Mouse (Mus musculus) limb, embryonic 12.5 days (tissue): ENCODE measurements around the gene Pgpep1. TPM values are rescaled to one million over a fixed set of nuclear protein-coding genes. Genes with fewer than 3 reads are reported as not detected.

Experiments used
- ATAC-seq: fragments of 200-750 bp; cut with Nextera tagmentation; 2 replicates; pipeline ENCODE4 v1.8.0; 2017; ENCODE audit warnings: low read depth, moderate TSS enrichment; ENCODE audit not compliant: insufficient number of reproducible peaks, insufficient read depth, low FRiP score, low TSS enrichment
- H3K27ac ChIP-seq: fragments of 300-500 bp; sonication (generic); 2 replicates; pipeline ENCODE4 v1.5.1; 2016; ENCODE audit warnings: mild to moderate bottlenecking, moderate library complexity
- H3K27me3 ChIP-seq: fragments of 300-500 bp; sonication (generic); 2 replicates; pipeline ENCODE4 v1.6.1; 2016; ENCODE audit warnings: mild to moderate bottlenecking, moderate library complexity
- H3K36me3 ChIP-seq: fragments of 300-500 bp; sonication (generic); 2 replicates; pipeline ENCODE4 v1.6.1; 2016; ENCODE audit warnings: mild to moderate bottlenecking, moderate library complexity
- H3K4me1 ChIP-seq: fragments of 300-500 bp; sonication (generic); replicated peaks from 2 replicates; pipeline ENCODE4 v1.6.1; 2016
- H3K4me2 ChIP-seq: fragments of 300-500 bp; sonication (generic); 2 replicates; pipeline ENCODE4 v1.6.1; 2016; ENCODE audit warnings: mild to moderate bottlenecking, moderate library complexity
- H3K4me3 ChIP-seq: fragments of 300-500 bp; sonication (generic); replicated peaks from 2 replicates; pipeline ENCODE4 v1.5.1; 2016; ENCODE audit warnings: mild to moderate bottlenecking
- H3K9ac ChIP-seq: fragments of 300-500 bp; sonication (generic); replicated peaks from 2 replicates; pipeline ENCODE4 v1.6.1; 2016; ENCODE audit warnings: mild to moderate bottlenecking, moderate library complexity
- H3K9me3 ChIP-seq: fragments of 300-500 bp; sonication (generic); 2 replicates; pipeline ENCODE4 v1.6.1; 2016; ENCODE audit warnings: mild to moderate bottlenecking, moderate library complexity
- WGBS: fragments of 180-500 bp; shearing (Covaris S2); methylation state at CpG from one replicate; pipeline ENCODE4 v1.1.7; 2016; 5-methylcytosine and 5-hydroxymethylcytosine counted together
- polyA plus RNA-seq: library from polyadenylated mRNA; unstranded; fragments of >200 nt; fragmentation: Nextera tagmentation; extraction: Ambion mirVana; gene quantifications from 2 replicates; pipeline ENCODE4 v1.2.1, GENCODE M21; 2016

Pgpep1 gene
- polyA plus RNA-seq, 1 experiment from 2014 or later: 53.9 TPM

- Histone ChIP-seq H3K4me1 (peaks cover 34% of the 10 kb centered on the region), H3K4me2 (no peak overlapping the region), H3K36me3 (peaks cover 41% of the 10 kb centered on the region), H3K9ac (no peak overlapping the region), H3K27ac (no peak overlapping the region), H3K4me3 (no peak overlapping the region), H3K27me3 (no peaks in the 10 kb centered on the region), H3K9me3 (no peaks in the 10 kb centered on the region)
- 95% methylated on average over 3 of the region's 3 CpGs for WGBS
- no peak for ATAC-seq
Observed at GRCm38 (mm10) chr8:70657214-70657613, 3.0 kb downstream of the Pgpep1 start.

GRCm38 (mm10) chr8:70656193-70656790, 3.9 kb downstream of the Pgpep1 start:
- no peak overlapping the region for H3K9ac ChIP-seq

GRCm38 (mm10) chr8:70655469-70655868, 4.7 kb downstream of the Pgpep1 start:
- Histone ChIP-seq H3K4me1 (peaks cover 32% of the 10 kb centered on the region), H3K27me3 (no peaks in the 10 kb centered on the region), H3K9ac (no peak overlapping the region), H3K9me3 (no peaks in the 10 kb centered on the region), H3K4me2 (no peak overlapping the region), H3K4me3 (no peak overlapping the region), H3K36me3 (peaks cover 59% of the 10 kb centered on the region), H3K27ac (peak overlapping the region; percentile 70; the same call in 1 of the 2 replicates)
- no peak for ATAC-seq
- 53% methylated on average over 2 of the region's 2 CpGs for WGBS

More at GRCm38 (mm10) chr8:70656193-70656790, 3.9 kb downstream of the Pgpep1 start:
- H3K27me3 ChIP-seq: no peaks in the 10 kb centered on the region
- peak overlapping the region; percentile 70 for H3K27ac ChIP-seq
- no peak overlapping the region for H3K4me2 ChIP-seq
- H3K36me3 ChIP-seq: peaks cover 50% of the 10 kb centered on the region
- no peaks in the 10 kb centered on the region for H3K9me3 ChIP-seq
- WGBS: 74% methylated on average over 13 of the region's 13 CpGs
- H3K4me1 ChIP-seq: peaks cover 34% of the 10 kb centered on the region
- no peak overlapping the region for H3K4me3 ChIP-seq
- no peak for ATAC-seq

GRCm38 (mm10) chr8:70654121-70654520, 6.1 kb downstream of the Pgpep1 start:
- H3K36me3 ChIP-seq: peaks cover 72% of the 10 kb centered on the region
- no peaks in the 10 kb centered on the region for H3K9me3 ChIP-seq
- H3K4me2 ChIP-seq: no peak overlapping the region
- peaks cover 30% of the 10 kb centered on the region for H3K4me1 ChIP-seq
- no peak overlapping the region for H3K9ac ChIP-seq
- ATAC-seq: no peak
- no peak overlapping the region for H3K4me3 ChIP-seq
- H3K27me3 ChIP-seq: no peaks in the 10 kb centered on the region
- H3K27ac ChIP-seq: no peak overlapping the region
- 69% methylated on average over 1 of the region's 1 CpGs for WGBS

- Histone ChIP-seq H3K4me3 (no peak overlapping the region), H3K9ac (no peak overlapping the region), H3K4me2 (no peak overlapping the region), H3K27ac (no peak overlapping the region), H3K4me1 (peaks cover 27% of the 10 kb centered on the region), H3K9me3 (no peaks in the 10 kb centered on the region), H3K36me3 (peaks cover 79% of the 10 kb centered on the region), H3K27me3 (no peaks in the 10 kb centered on the region)
- WGBS: 69% methylated on average over 2 of the region's 2 CpGs
- ATAC-seq: no peak
Observed at GRCm38 (mm10) chr8:70653226-70653625, 7.0 kb downstream of the Pgpep1 start.

- H3K27ac ChIP-seq: no peak overlapping the region
- no peaks in the 10 kb centered on the region for H3K9me3 ChIP-seq
- no peak overlapping the region for H3K9ac ChIP-seq
- WGBS: 95% methylated on average over 17 of the region's 17 CpGs
- ATAC-seq: no peak
- no peak overlapping the region for H3K4me3 ChIP-seq
- no peak overlapping the region for H3K4me2 ChIP-seq
- no peaks in the 10 kb centered on the region for H3K27me3 ChIP-seq
- peaks cover 42% of the 10 kb centered on the region for H3K4me1 ChIP-seq
- peaks cover 58% of the 10 kb centered on the region for H3K36me3 ChIP-seq
Observed at GRCm38 (mm10) chr8:70650351-70650750, 9.8 kb downstream of the Pgpep1 start.

GRCm38 (mm10) chr8:70649324-70649723, 10.9 kb downstream of the Pgpep1 start:
- Histone ChIP-seq H3K9me3 (no peaks in the 10 kb centered on the region), H3K4me1 (peaks cover 47% of the 10 kb centered on the region), H3K4me3 (no peak overlapping the region), H3K27me3 (no peaks in the 10 kb centered on the region), H3K36me3 (peaks cover 48% of the 10 kb centered on the region), H3K9ac (no peak overlapping the region), H3K27ac (peak overlapping the region; percentile 59; the same call in 1 of the 2 replicates), H3K4me2 (no peak overlapping the region)
- 82% methylated on average over 4 of the region's 4 CpGs for WGBS
- ATAC-seq: no peak

GRCm38 (mm10) chr8:70648921-70649320, 11.3 kb downstream of the Pgpep1 start:
- Histone ChIP-seq H3K4me2 (no peak overlapping the region), H3K27ac (peak overlapping the region; percentile 59; the same call in 1 of the 2 replicates), H3K9me3 (no peaks in the 10 kb centered on the region), H3K9ac (no peak overlapping the region), H3K4me3 (no peak overlapping the region), H3K27me3 (no peaks in the 10 kb centered on the region), H3K4me1 (peaks cover 47% of the 10 kb centered on the region), H3K36me3 (peaks cover 48% of the 10 kb centered on the region)
- no peak for ATAC-seq
- whole genome bisulfite sequencing: 61% methylated on average over 3 of the region's 3 CpGs

GRCm38 (mm10) chr8:70648164-70648442, 12.1 kb downstream of the Pgpep1 start:
- Histone ChIP-seq H3K36me3 (peaks cover 47% of the 10 kb centered on the region), H3K4me3 (no peak overlapping the region), H3K9me3 (no peaks in the 10 kb centered on the region), H3K4me2 (no peak overlapping the region), H3K27ac (peak overlapping the region; percentile 80; the same call in 1 of the 2 replicates), H3K9ac (no peak overlapping the region), H3K27me3 (no peaks in the 10 kb centered on the region), H3K4me1 (peaks cover 47% of the 10 kb centered on the region)
- 37% methylated on average over 1 of the region's 1 CpGs for WGBS
- no peak for ATAC-seq

GRCm38 (mm10) chr8:70647343-70648163, 12.6 kb downstream of the Pgpep1 start:
- WGBS: 35% methylated on average over 8 of the region's 8 CpGs

GRCm38 (mm10) chr8:70646775-70647174, 13.4 kb downstream of the Pgpep1 start:
- ATAC-seq: no peak
- Histone ChIP-seq H3K9ac (no peak overlapping the region), H3K36me3 (peaks cover 33% of the 10 kb centered on the region), H3K27ac (no peak overlapping the region), H3K9me3 (no peaks in the 10 kb centered on the region), H3K4me2 (no peak overlapping the region), H3K4me1 (peaks cover 42% of the 10 kb centered on the region), H3K27me3 (no peaks in the 10 kb centered on the region), H3K4me3 (no peak overlapping the region)

More at GRCm38 (mm10) chr8:70647343-70648163, 12.6 kb downstream of the Pgpep1 start:
- 0 out of 2 replicates have a peak, but pooled peaks have one; percentile 26 for ATAC-seq
- peak overlapping the region; percentile 80 for H3K27ac ChIP-seq
- peak overlapping the region; percentile 27; the same call in 1 of the 2 replicates for H3K9ac ChIP-seq
- H3K9me3 ChIP-seq: no peaks in the 10 kb centered on the region
- H3K4me3 ChIP-seq: no peak overlapping the region
- H3K36me3 ChIP-seq: peaks cover 41% of the 10 kb centered on the region
- no peak overlapping the region for H3K4me2 ChIP-seq
- H3K4me1 ChIP-seq: peaks cover 45% of the 10 kb centered on the region
- H3K27me3 ChIP-seq: no peaks in the 10 kb centered on the region
